Mouse (Mus musculus): ENCODE measurements around the gene Mis18a. TPM values are rescaled to one million over a fixed set of nuclear protein-coding genes. Genes with fewer than 3 reads are reported as not detected.

Mis18a gene
- polyA plus RNA-seq, 1 experiment from 2014 or later = 27.2 TPM

DNA sequence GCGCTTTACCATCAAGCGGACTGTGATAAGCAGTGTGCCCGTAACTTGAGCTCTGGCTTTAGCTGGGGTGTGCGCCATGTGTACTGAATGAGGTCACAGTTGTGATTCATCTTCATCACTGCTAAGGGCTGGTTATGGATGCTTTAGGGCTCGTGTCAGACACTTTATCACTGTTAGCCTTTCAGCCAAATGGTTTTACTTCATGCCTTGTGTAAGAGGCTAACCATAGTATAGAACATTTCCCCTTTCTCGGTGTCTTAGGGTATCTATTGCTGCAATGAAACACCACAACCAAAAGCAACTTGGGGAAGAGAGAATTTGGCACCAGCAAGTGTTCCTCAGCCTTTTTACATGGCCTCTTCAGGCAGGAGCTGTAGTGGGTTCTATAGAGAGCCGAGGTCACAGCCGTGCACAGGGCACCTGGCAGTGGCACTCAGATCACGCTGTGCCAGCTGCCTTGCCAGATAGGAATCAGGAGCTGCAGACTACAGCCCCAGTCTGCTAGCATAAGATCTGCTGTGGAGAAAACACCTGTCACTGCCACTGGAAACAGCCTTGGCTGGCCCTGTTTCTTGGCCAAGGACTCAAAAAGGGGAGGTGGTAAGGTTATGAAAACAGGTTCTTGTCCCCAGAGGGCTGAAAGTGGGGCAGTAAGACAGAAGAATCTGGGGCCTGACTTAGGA lies 38.1 kb upstream of the Mis18a start:
- Histone ChIP-seq H3K27ac (replicated peaks) (no peak overlapping the region), H3K4me2 (replicated peaks; ENCODE audit: low read depth) (no peak overlapping the region), H3K9ac (ENCODE audit: low read length) (no peak overlapping the region), H3K27me3 (ENCODE audit: control insufficient read depth, insufficient read depth, low read length) (no peaks in the 10 kb centered on the region), H3K4me3 (ENCODE audit: low read depth, low read length) (no peak overlapping the region), H3K4me1 (replicated peaks; ENCODE audit: control insufficient read depth, insufficient read depth) (no peaks in the 10 kb centered on the region), H3K36me3 (ENCODE audit: control insufficient read depth, insufficient read depth, low read length) (peaks cover 30% of the 10 kb centered on the region), H3K9me3 (ENCODE audit: control insufficient read depth, low read length) (no peaks in the 10 kb centered on the region)
- WGBS = 80% methylated on average over 9 of the region's 9 CpGs
- ATAC-seq (ENCODE audit: low FRiP score, low TSS enrichment) (peak; percentile 42; the same call in 1 of the 2 replicates), DNase-seq (ENCODE audit: low spot score) (no peak)
- TF ChIP-seq CTCF (IDR thresholded peaks at IDR 0.05; ENCODE audit: low read depth) = no peak
- no peak for TF ChIP-seq EP300 (optimal IDR thresholded peaks at IDR 0.05)

DNA sequence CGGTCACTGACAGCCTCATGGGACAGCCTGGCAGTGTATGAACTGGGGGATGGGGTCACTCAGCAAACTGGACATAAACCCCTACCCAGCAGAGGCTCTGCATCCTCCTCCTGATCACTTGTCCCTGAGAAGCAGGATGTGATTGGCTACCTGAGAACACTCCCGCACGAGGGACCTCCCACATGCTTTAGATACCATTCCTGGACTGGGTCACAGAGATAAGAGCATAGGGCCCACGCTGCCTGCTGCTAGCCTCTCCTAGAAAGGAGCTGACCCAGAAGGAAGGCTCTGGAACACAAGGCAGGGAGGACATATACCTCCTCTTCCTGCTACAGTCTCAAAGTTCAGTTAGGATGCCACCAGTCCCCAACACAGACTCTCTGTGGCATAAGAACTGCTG lies 33.3 kb upstream of the Mis18a start:
- Histone ChIP-seq H3K4me2 (replicated peaks; ENCODE audit: low read depth) (no peak overlapping the region), H3K27ac (replicated peaks) (no peak overlapping the region), H3K4me3 (ENCODE audit: low read depth, low read length) (no peak overlapping the region), H3K27me3 (ENCODE audit: control insufficient read depth, insufficient read depth, low read length) (no peaks in the 10 kb centered on the region), H3K9ac (ENCODE audit: low read length) (no peak overlapping the region), H3K9me3 (ENCODE audit: control insufficient read depth, low read length) (no peaks in the 10 kb centered on the region), H3K4me1 (replicated peaks; ENCODE audit: control insufficient read depth, insufficient read depth) (no peaks in the 10 kb centered on the region), H3K36me3 (ENCODE audit: control insufficient read depth, insufficient read depth, low read length) (peaks cover 25% of the 10 kb centered on the region; the same call in 1 of the 2 replicates)
- 46% methylated on average over 4 of the region's 4 CpGs for WGBS
- DNase-seq (ENCODE audit: low spot score) = no peak
- no peak for TF ChIP-seq CTCF (IDR thresholded peaks at IDR 0.05; ENCODE audit: low read depth)
- no peak for TF ChIP-seq EP300 (optimal IDR thresholded peaks at IDR 0.05)
- ATAC-seq (ENCODE audit: low FRiP score, low TSS enrichment) = no peak

DNA sequence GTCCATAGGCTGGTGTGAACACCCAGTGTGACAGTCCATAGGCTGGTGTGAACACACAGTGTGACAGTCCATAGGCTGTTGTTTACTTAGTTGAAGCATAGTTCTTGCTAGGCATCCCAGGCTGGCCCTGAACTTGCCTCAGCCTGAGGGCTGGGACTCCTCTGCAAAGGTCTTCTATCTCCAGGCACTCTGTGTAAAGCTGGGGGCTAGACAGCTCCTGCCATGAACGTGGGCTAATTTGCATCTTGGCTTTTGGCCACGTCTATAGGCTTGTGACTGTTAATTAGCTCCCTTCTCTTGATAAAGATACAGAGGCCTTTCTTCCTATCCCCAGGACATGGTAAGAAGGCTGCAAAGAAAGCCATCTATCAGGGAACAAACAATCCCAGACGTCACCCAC lies 32.1 kb upstream of the Mis18a start:
- Histone ChIP-seq H3K4me2 (replicated peaks; ENCODE audit: low read depth) (no peak overlapping the region), H3K27ac (replicated peaks) (no peak overlapping the region), H3K9me3 (ENCODE audit: control insufficient read depth, low read length) (no peaks in the 10 kb centered on the region), H3K27me3 (ENCODE audit: control insufficient read depth, insufficient read depth, low read length) (no peaks in the 10 kb centered on the region), H3K4me1 (replicated peaks; ENCODE audit: control insufficient read depth, insufficient read depth) (no peaks in the 10 kb centered on the region), H3K9ac (ENCODE audit: low read length) (no peak overlapping the region), H3K36me3 (ENCODE audit: control insufficient read depth, insufficient read depth, low read length) (peaks cover 29% of the 10 kb centered on the region; the same call in 1 of the 2 replicates), H3K4me3 (ENCODE audit: low read depth, low read length) (no peak overlapping the region)
- TF ChIP-seq CTCF (IDR thresholded peaks at IDR 0.05; ENCODE audit: low read depth) (no peak), EP300 (optimal IDR thresholded peaks at IDR 0.05) (no peak)
- no peak for ATAC-seq (ENCODE audit: low FRiP score, low TSS enrichment)
- DNase-seq (ENCODE audit: low spot score) = no peak
- 64% methylated on average over 3 of the region's 3 CpGs for WGBS

DNA sequence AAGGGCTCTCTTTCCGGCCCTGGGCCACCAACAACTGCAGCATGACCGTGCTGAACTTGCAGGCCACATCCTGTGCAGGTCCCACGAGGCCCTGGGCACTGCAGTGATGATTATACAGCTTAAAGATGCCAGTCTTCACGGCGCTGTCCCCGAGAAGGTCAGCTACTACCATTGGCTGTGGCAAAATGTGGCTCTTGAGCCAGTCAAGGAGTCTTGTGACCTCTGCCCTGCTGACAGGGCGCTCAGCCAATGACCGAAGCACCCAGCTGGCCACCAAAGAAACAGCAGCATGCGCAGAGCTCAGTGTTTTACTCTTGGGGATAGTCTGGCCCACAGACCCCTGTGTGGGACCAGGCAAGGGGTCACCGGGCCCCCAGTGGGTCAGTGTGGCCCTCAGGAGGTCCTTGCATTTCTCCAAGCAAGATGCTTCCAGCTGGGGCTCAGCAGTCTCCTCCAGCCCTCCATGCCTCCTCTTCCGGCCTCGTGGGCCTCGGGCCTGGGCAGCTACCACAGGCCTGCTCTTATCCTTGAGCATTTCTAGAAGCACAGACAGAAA lies 26.3 kb upstream of the Mis18a start:
- Histone ChIP-seq H3K27ac (replicated peaks) (no peak overlapping the region), H3K36me3 (ENCODE audit: control insufficient read depth, insufficient read depth, low read length) (peaks cover 27% of the 10 kb centered on the region), H3K27me3 (ENCODE audit: control insufficient read depth, insufficient read depth, low read length) (no peaks in the 10 kb centered on the region), H3K4me2 (replicated peaks; ENCODE audit: low read depth) (no peak overlapping the region), H3K4me1 (replicated peaks; ENCODE audit: control insufficient read depth, insufficient read depth) (no peaks in the 10 kb centered on the region), H3K4me3 (ENCODE audit: low read depth, low read length) (no peak overlapping the region), H3K9me3 (ENCODE audit: control insufficient read depth, low read length) (no peaks in the 10 kb centered on the region), H3K9ac (ENCODE audit: low read length) (no peak overlapping the region)
- ATAC-seq (ENCODE audit: low FRiP score, low TSS enrichment) = no peak
- DNase-seq (ENCODE audit: low spot score) = no peak
- TF ChIP-seq EP300 (optimal IDR thresholded peaks at IDR 0.05) (no peak), CTCF (IDR thresholded peaks at IDR 0.05; ENCODE audit: low read depth) (no peak)
- 87% methylated on average over 13 of the region's 13 CpGs for WGBS

DNA sequence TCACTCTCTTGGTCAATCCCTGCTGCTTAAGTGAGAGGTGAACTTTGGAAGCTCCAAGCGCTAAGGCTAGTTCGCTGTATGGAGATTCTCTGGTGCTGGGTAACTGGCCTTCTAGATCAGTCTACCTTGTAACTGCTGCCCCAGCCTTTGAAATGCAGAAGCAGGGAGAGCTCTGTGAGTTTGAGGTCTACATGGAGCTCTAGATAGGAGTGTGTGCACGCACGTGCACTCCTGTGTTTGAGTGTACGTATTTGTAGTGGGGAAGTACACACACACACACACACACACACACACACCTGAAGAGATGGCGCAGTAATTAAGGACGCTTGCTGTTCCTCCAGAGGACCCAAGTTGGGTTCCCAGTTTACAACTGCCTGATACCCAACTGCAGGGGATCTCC lies 21.0 kb upstream of the Mis18a start:
- TF ChIP-seq CTCF (IDR thresholded peaks at IDR 0.05; ENCODE audit: low read depth) = no peak
- no peak for TF ChIP-seq EP300 (optimal IDR thresholded peaks at IDR 0.05)
- no peak overlapping the region for H3K4me2 ChIP-seq (replicated peaks; ENCODE audit: low read depth)
- no peaks in the 10 kb centered on the region for H3K9me3 ChIP-seq (ENCODE audit: control insufficient read depth, low read length)
- no peak overlapping the region for H3K4me3 ChIP-seq (ENCODE audit: low read depth, low read length)
- no peak overlapping the region for H3K9ac ChIP-seq (ENCODE audit: low read length)
- no peaks in the 10 kb centered on the region for H3K4me1 ChIP-seq (replicated peaks; ENCODE audit: control insufficient read depth, insufficient read depth)
- H3K27me3 ChIP-seq (ENCODE audit: control insufficient read depth, insufficient read depth, low read length) = no peaks in the 10 kb centered on the region
- H3K36me3 ChIP-seq (ENCODE audit: control insufficient read depth, insufficient read depth, low read length) = peaks cover 6% of the 10 kb centered on the region
- ATAC-seq (ENCODE audit: low FRiP score, low TSS enrichment) = no peak
- WGBS = 95% methylated on average over 7 of the region's 7 CpGs
- DNase-seq (ENCODE audit: low spot score) = no peak
- no peak overlapping the region for H3K27ac ChIP-seq (replicated peaks)

DNA sequence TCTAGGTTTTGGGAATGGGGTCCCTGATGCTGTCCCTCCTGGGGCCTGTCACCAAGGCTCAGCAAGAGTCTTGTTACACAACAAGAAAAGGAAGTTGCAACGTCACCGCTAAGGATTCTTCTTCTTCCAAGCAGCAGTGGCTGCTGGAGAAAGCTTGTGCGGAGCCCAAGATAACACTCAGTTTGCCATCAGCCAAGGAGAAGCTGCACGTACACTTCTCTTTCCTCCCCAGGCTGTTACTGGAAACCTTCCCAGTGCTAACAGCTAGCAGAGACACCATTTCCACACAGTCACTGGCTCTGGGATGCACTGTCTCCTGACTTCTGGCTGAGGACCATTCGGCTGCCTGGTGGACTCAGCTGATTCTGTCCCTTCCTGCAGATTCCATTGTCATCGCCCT lies 19.9 kb upstream of the Mis18a start:
- no peaks in the 10 kb centered on the region for H3K36me3 ChIP-seq (ENCODE audit: control insufficient read depth, insufficient read depth, low read length)
- DNase-seq (ENCODE audit: low spot score) (no peak), ATAC-seq (ENCODE audit: low FRiP score, low TSS enrichment) (no peak)
- no peaks in the 10 kb centered on the region for H3K9me3 ChIP-seq (ENCODE audit: control insufficient read depth, low read length)
- no peak overlapping the region for H3K4me2 ChIP-seq (replicated peaks; ENCODE audit: low read depth)
- no peak overlapping the region for H3K9ac ChIP-seq (ENCODE audit: low read length)
- TF ChIP-seq EP300 (optimal IDR thresholded peaks at IDR 0.05) = no peak
- no peak for TF ChIP-seq CTCF (IDR thresholded peaks at IDR 0.05; ENCODE audit: low read depth)
- H3K4me1 ChIP-seq (replicated peaks; ENCODE audit: control insufficient read depth, insufficient read depth) = no peaks in the 10 kb centered on the region
- no peaks in the 10 kb centered on the region for H3K27me3 ChIP-seq (ENCODE audit: control insufficient read depth, insufficient read depth, low read length)
- H3K27ac ChIP-seq (replicated peaks) = no peak overlapping the region
- WGBS = 77% methylated on average over 6 of the region's 6 CpGs
- no peak overlapping the region for H3K4me3 ChIP-seq (ENCODE audit: low read depth, low read length)

Measured in stomach, postnatal 0 days (tissue).